Mouse (Mus musculus): ENCODE measurements around the gene Etv6.

DNA sequence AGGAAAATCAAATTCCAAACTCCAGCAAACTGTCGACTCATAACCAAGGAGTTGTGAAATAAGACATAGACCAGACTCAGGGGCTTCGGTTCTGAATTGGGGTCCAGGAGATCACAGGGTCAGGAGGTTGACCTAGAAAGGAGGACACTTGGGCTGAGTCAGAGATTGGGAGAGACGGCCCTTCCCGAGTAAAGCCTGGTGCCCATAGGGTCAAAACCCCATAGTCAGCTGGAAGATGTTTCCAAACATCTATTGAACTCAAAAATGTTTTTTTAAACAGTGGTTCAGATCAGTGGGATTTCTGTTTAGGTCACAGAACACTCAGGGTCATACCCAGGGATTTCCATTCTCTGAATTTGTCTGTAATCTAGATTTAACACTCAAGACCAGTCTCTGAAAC is 84.7 kb downstream of the Etv6 start:
- TF ChIP-seq CTCF (IDR thresholded peaks at IDR 0.05) (no peak), POLR2A (IDR thresholded peaks at IDR 0.05; ENCODE audit: insufficient read depth, low read depth, low read length) (no peak)

Measured in heart, adult 2 months (tissue).